Mouse (Mus musculus) stomach, embryonic 14.5 days (tissue): ENCODE measurements around the gene AC109138.7. TPM values are rescaled to one million over a fixed set of nuclear protein-coding genes. Genes with fewer than 3 reads are reported as not detected.

ENCODE experiments used
- ATAC-seq: fragments of 200-750 bp; cut with Nextera tagmentation; 2 replicates; pipeline ENCODE4 v1.8.0; 2017; ENCODE audit warnings: low read depth, moderate TSS enrichment; ENCODE audit not compliant: insufficient number of reproducible peaks, insufficient read depth, low FRiP score
- H3K27ac ChIP-seq: fragments of 300-500 bp; sonication (generic); 2 replicates; pipeline ENCODE4 v1.5.1; 2014; ENCODE audit warnings: mild to moderate bottlenecking, low read length, moderate library complexity, mixed read lengths
- H3K27me3 ChIP-seq: fragments of 300-500 bp; sonication (generic); 2 replicates; pipeline ENCODE4 v1.6.1; 2014; ENCODE audit warnings: low read length, control low read depth, mixed read lengths; ENCODE audit not compliant: control insufficient read depth, insufficient read depth
- H3K36me3 ChIP-seq: fragments of 300-500 bp; sonication (generic); 2 replicates; pipeline ENCODE4 v1.6.1; 2014; ENCODE audit warnings: mild to moderate bottlenecking, control low read depth, low read length, moderate library complexity, mixed read lengths; ENCODE audit not compliant: control insufficient read depth, insufficient read depth
- H3K4me1 ChIP-seq: fragments of 300-500 bp; sonication (generic); 2 replicates; pipeline ENCODE4 v1.6.1; 2014; ENCODE audit warnings: low read length, control low read depth, mixed read lengths; ENCODE audit not compliant: control insufficient read depth, insufficient read depth
- H3K4me2 ChIP-seq: fragments of 300-500 bp; sonication (generic); replicated peaks from 2 replicates; pipeline ENCODE4 v1.6.1; 2014; ENCODE audit warnings: low read depth, low read length, control low read depth
- H3K4me3 ChIP-seq: fragments of 300-500 bp; sonication (generic); 2 replicates; pipeline ENCODE4 v1.5.1; 2014; ENCODE audit warnings: low read depth, low read length, control low read depth
- H3K9ac ChIP-seq: fragments of 300-500 bp; sonication (generic); replicated peaks from 2 replicates; pipeline ENCODE4 v1.6.1; 2014; ENCODE audit warnings: low read depth, mild to moderate bottlenecking, control low read depth, low read length, moderate library complexity, mixed read lengths
- H3K9me3 ChIP-seq: fragments of 300-500 bp; sonication (generic); 2 replicates; pipeline ENCODE4 v1.6.1; 2016; ENCODE audit warnings: low read depth, low read length, control low read depth; ENCODE audit not compliant: control insufficient read depth
- WGBS: fragments of 180-500 bp; shearing (Covaris S2); extraction: QIAGEN DNeasy Blood & Tissue Kit; methylation state at CpG from one replicate; pipeline ENCODE4 v1.1.7; 2014; 5-methylcytosine and 5-hydroxymethylcytosine counted together
- polyA plus RNA-seq: library from polyadenylated mRNA; unstranded; fragments of >200 nt; fragmentation: Nextera tagmentation; extraction: Ambion mirVana; gene quantifications from 2 replicates; pipeline ENCODE4 v1.2.1, GENCODE M21; 2014

AC109138.7 gene
- polyA plus RNA-seq, 1 experiment from 2014 or later: not detected

DNA sequence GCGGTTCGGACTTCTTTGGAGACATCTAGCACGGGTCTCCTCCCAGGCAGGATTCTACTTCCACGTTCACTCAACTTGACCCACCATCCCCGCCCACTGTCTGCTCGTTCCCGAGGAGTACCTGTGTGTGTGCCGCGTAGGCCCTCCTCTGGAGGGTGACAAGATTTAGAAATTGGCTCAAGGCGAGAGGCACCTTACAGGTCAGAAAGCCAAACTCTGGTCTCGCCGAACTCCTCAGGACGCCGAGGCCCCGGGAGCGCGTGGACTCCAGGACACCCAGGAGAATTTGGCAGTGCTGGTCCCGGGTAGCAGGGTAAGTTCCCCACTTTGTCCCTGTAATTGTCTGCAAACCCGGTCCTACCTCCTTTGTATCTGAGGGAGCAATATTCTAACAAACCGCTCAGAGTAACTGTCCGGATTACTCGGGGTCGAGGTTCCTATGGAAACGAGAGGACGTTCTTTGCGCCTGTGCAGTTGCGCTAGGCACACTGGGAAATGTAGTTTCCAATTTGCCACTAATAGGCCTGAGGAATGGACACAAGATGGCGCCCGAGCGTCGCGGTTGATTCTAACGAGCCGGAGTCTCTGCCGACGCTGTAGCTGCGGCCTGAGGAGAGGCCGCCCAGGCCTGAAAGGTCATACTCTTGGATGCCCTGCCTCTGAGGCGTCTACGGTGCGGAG, 43.2 kb downstream of the AC109138.7 start:
- WGBS: under 1% methylated on average over 41 of the region's 41 CpGs
- H3K27me3 ChIP-seq: no peaks in the 10 kb centered on the region
- H3K9me3 ChIP-seq: no peaks in the 10 kb centered on the region
- H3K4me1 ChIP-seq: no peaks in the 10 kb centered on the region
- H3K36me3 ChIP-seq: no peaks in the 10 kb centered on the region
- H3K4me2 ChIP-seq: peak overlapping the region; percentile 81
- peak; percentile 84 for ATAC-seq
- H3K27ac ChIP-seq: no peak overlapping the region
- peak overlapping the region; percentile 19; the same call in 1 of the 2 replicates for H3K9ac ChIP-seq
- peak overlapping the region; percentile 54 for H3K4me3 ChIP-seq

GRCm38 (mm10) chr19:4257897-4258252, 43.7 kb downstream of the AC109138.7 start:
- no peaks in the 10 kb centered on the region for H3K9me3 ChIP-seq
- no peak overlapping the region for H3K27ac ChIP-seq
- ATAC-seq: no peak
- no peaks in the 10 kb centered on the region for H3K27me3 ChIP-seq
- peak overlapping the region; percentile 11; the same call in 1 of the 2 replicates for H3K9ac ChIP-seq
- 22% methylated on average over 12 of the region's 12 CpGs for WGBS
- H3K4me3 ChIP-seq: peak overlapping the region; percentile 54
- peak overlapping the region; percentile 81 for H3K4me2 ChIP-seq
- H3K4me1 ChIP-seq: no peaks in the 10 kb centered on the region
- H3K36me3 ChIP-seq: no peaks in the 10 kb centered on the region

DNA sequence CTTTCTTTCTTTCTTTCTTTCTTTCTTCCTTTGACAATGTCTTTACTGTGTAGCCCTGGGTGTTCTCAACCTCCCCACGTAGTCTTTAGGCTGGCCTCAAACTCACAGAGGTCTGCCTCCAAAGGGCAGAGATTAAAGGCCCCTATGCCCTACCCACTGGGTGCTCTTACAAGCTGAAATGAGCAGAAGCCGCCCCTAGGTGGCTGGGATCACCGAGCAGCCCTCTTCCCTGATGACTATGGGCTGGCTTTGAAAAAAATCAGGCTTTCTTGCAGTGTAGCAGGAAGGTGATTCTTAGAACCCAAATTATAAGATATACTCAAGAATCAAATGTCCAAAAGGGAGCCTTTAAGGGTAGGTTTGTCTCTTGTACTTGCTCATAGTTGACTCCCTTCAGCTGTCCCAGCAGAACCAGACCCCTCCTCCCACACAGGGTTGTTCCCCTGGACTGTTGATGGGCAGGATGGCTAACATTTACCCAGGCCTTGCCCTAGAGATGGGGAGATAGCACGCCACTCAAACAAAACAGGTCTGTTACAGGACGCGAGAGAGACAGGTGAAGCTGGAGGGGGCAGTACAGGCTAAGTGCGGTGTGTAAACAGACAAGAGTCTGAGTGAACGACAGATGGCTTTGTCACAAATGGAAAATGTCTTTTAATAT, 47.0 kb downstream of the AC109138.7 start:
- Histone ChIP-seq H3K9me3 (no peaks in the 10 kb centered on the region), H3K27ac (no peak overlapping the region), H3K36me3 (no peaks in the 10 kb centered on the region), H3K27me3 (no peaks in the 10 kb centered on the region), H3K4me1 (no peaks in the 10 kb centered on the region), H3K4me3 (no peak overlapping the region), H3K4me2 (no peak overlapping the region), H3K9ac (no peak overlapping the region)
- ATAC-seq: peak; percentile 62; the same call in 1 of the 2 replicates
- 43% methylated on average over 8 of the region's 8 CpGs for WGBS

DNA sequence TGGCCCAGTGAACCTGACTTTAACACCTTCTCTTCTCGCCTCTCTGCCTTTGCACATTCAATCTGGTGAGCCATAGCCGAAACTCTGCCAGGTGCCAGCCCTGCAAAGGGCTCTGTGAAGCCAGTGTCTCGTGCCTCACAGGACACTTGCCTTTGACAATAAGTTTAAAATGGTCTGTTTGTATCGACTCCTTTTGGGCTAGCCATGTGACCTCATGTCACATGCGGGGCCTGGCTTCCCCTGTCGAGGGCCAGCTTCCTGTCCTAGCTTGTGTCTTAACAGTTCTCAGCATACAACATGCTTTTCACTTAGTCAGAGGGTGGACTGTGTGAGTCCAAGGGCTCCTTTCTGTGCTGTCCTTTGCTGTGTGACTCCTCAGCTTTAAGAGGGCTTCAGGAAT, 48.6 kb downstream of the AC109138.7 start:
- ATAC-seq: no peak
- Histone ChIP-seq H3K4me2 (no peak overlapping the region), H3K27me3 (no peaks in the 10 kb centered on the region), H3K4me1 (no peaks in the 10 kb centered on the region), H3K27ac (no peak overlapping the region), H3K9ac (no peak overlapping the region), H3K9me3 (no peaks in the 10 kb centered on the region), H3K4me3 (no peak overlapping the region), H3K36me3 (no peaks in the 10 kb centered on the region)
- WGBS: 68% methylated on average over 6 of the region's 6 CpGs

GRCm38 (mm10) chr19:4263702-4264101, 49.5 kb downstream of the AC109138.7 start:
- H3K27ac ChIP-seq: no peak overlapping the region
- no peaks in the 10 kb centered on the region for H3K27me3 ChIP-seq
- no peak overlapping the region for H3K4me2 ChIP-seq
- H3K9me3 ChIP-seq: no peaks in the 10 kb centered on the region
- H3K36me3 ChIP-seq: no peaks in the 10 kb centered on the region
- H3K4me1 ChIP-seq: no peaks in the 10 kb centered on the region
- ATAC-seq: peak; percentile 83; the same call in 1 of the 2 replicates
- no peak overlapping the region for H3K9ac ChIP-seq
- no peak overlapping the region for H3K4me3 ChIP-seq
- WGBS: 60% methylated on average over 14 of the region's 14 CpGs

GRCm38 (mm10) chr19:4264171-4264780, 50.1 kb downstream of the AC109138.7 start:
- 94% methylated on average over 6 of the region's 6 CpGs for WGBS
- H3K9ac ChIP-seq: no peak overlapping the region
- H3K27me3 ChIP-seq: no peaks in the 10 kb centered on the region
- no peaks in the 10 kb centered on the region for H3K9me3 ChIP-seq
- H3K4me2 ChIP-seq: no peak overlapping the region
- no peaks in the 10 kb centered on the region for H3K4me1 ChIP-seq
- no peaks in the 10 kb centered on the region for H3K36me3 ChIP-seq
- no peak overlapping the region for H3K4me3 ChIP-seq
- ATAC-seq: no peak
- no peak overlapping the region for H3K27ac ChIP-seq

GRCm38 (mm10) chr19:4265956-4266355, 51.8 kb downstream of the AC109138.7 start:
- Histone ChIP-seq H3K27ac (no peak overlapping the region), H3K9me3 (no peaks in the 10 kb centered on the region), H3K27me3 (no peaks in the 10 kb centered on the region), H3K4me1 (no peaks in the 10 kb centered on the region), H3K4me2 (no peak overlapping the region), H3K4me3 (no peak overlapping the region), H3K9ac (no peak overlapping the region), H3K36me3 (no peaks in the 10 kb centered on the region)
- WGBS: 65% methylated on average over 4 of the region's 4 CpGs
- ATAC-seq: no peak

DNA sequence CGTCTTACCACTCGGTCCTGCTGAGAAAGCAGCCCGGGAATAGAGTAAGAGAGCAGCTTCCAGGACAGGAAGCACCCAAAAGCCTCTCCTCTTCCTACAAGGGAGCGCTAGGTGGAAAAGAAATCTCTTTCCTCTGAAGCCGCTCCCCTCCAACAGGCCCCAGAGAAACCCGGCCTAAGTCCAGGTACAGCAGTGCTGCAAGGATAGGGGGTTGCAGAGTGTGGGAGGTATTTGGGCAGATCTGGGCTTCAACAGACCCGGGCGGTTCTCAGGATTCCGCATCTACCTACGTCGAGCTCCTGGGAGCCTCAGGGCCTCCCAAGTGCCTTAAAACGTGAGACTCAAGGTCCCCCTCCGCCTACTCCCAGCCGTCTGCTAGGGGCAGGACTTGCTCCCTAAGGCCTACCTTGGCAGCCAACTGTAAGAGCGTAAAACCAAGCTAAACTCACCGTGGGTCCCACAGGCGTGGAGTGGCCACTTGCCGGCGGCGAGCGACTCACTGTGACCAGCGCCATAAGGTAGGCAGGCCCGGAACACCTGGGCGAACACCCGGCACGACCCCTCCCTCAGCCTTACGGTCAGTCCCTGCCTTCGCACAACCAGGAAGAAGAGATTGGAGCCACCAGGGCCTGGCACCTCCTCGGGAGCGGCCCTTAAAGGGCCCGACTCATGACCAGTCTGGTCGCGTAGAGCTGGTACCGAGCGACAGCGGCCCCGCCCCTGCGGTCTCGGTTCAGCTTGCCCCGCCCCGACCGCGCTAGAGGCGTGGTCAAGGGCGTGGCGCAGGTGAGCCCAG, 54.6 kb downstream of the AC109138.7 start, which contains the start of gene Ssh3:
Gene Ssh3 (minus strand): TSS at position 615 of the 796 bp plus-strand sequence.
- peak within 1 kb of the TSS; percentile 40 for H3K9ac ChIP-seq
- peak within 1 kb of the TSS; percentile 44 for H3K4me3 ChIP-seq
- H3K4me2 ChIP-seq: peak within 1 kb of the TSS; percentile 65
- WGBS: 5% methylated on average over 46 of the region's 46 CpGs
- no peaks in the 10 kb centered on the region for H3K4me1 ChIP-seq
- peak within 1 kb of the TSS; percentile 61 for H3K27ac ChIP-seq
- no peaks in the 10 kb centered on the region for H3K27me3 ChIP-seq
- ATAC-seq: peak; percentile 92
- H3K9me3 ChIP-seq: no peaks in the 10 kb centered on the region
- H3K36me3 ChIP-seq: no peaks in the 10 kb centered on the region
